8 mouse cellular contexts compared by ENCODE assay signal in genomic region chr3:31061103-31061785, GRCm38 (mm10). TPM values are rescaled to one million over a fixed set of nuclear protein-coding genes. Genes with fewer than 3 reads are reported as not detected.
DNase-seq lines count a peak whose midpoint lies in the region; ATAC-seq and TF ChIP-seq lines count a peak whose summit lies in the region.

No protein-coding gene starts in this region.

- no peak overlapping the region for H3K4me2 ChIP-seq in kidney, postnatal 0 days (ENCODE audit: low read length)

- no peak for ATAC-seq in kidney, postnatal 0 days (replicated peaks; ENCODE audit: low FRiP score, low read depth)
- ATAC-seq in inflammation-experienced regulatory T-cells, adult 6 months: peak; percentile 84

- WGBS in kidney, postnatal 0 days: 54% methylated on average over 20 of the region's 20 CpGs

- TF ChIP-seq CTCF in kidney, postnatal 0 days (IDR thresholded peaks at IDR 0.05; ENCODE audit: low read depth): 0 out of 2 replicates have a peak, but pooled peaks have one; percentile 0
- TF ChIP-seq CTCF in layer of hippocampus, adult 2 months (conservative IDR thresholded peaks at IDR 0.05): no peak

- H3K27me3 ChIP-seq in kidney, postnatal 0 days (ENCODE audit: insufficient read depth, low read length): no peaks in the 10 kb centered on the region

- H3K9ac ChIP-seq in kidney, postnatal 0 days (ENCODE audit: low read depth, low read length): no peak overlapping the region

- H3K4me1 ChIP-seq in kidney, postnatal 0 days (replicated peaks; ENCODE audit: insufficient read depth, low read length): no peaks in the 10 kb centered on the region

- H3K4me3 ChIP-seq in kidney, postnatal 0 days (replicated peaks; ENCODE audit: low read depth, low read length): no peak overlapping the region
- H3K4me3 ChIP-seq in layer of hippocampus, adult 2 months: no peak overlapping the region

- peak overlapping the region; percentile 21; the same call in 1 of the 2 replicates for H3K27ac ChIP-seq in kidney, postnatal 0 days
- no peak overlapping the region for H3K27ac ChIP-seq in layer of hippocampus, adult 2 months

- H3K9me3 ChIP-seq in kidney, postnatal 0 days (replicated peaks; ENCODE audit: low read length): no peaks in the 10 kb centered on the region

- DNase-seq in kidney, postnatal 0 days (ENCODE audit: low spot score): peak; percentile 44
- DNase-seq in kidney, postnatal 25 days: no peak
- peak; percentile 69 for DNase-seq in Muller cell, postnatal 12 days (ENCODE audit: inconsistent ontology term)
- peak; percentile 82 to 83 for DNase-seq in natural killer cell, adult 2 months (ENCODE audit: low spot score in 2 of 2)
- DNase-seq in testis, postnatal 10 days (ENCODE audit: low spot score): no peak
- no peak for DNase-seq in layer of hippocampus, adult 2 months (ENCODE audit: low spot score in 2 of 2)
- DNase-seq in kidney, adult 8-10 months: no peak

- H3K36me3 ChIP-seq in kidney, postnatal 0 days (ENCODE audit: insufficient read depth, low read length): no peaks in the 10 kb centered on the region

RNA-seq across cellular contexts. Expression of gene Skil, which starts 33.6 kb away (rescaled TPM):
- 20.7 and 21.2 TPM in 2 replicates for polyA plus RNA-seq in kidney, postnatal 0 days (2015; fragmentation: Nextera tagmentation; extraction: Ambion mirVana)
- polyA plus RNA-seq in inflammation-experienced regulatory T-cells, adult 6 months (2017; shearing (Covaris generic)): 10 to 100 TPM; 29.8 to 63.7 (median 62.7) TPM
- total RNA-seq in layer of hippocampus, adult 2 months (2021): 10 to 100 TPM; 64.9 to 68.3 TPM

Comparison
In these comparisons a context has a peak if more than half of its experiments do, and no peak if none do; other contexts are left out.
1. DNase-seq: peak in kidney, postnatal 0 days (single experiment), Muller cell, postnatal 12 days (single experiment) and natural killer cell, adult 2 months (2 of 2); none in kidney, postnatal 25 days (0 of 2), testis, postnatal 10 days (single experiment), layer of hippocampus, adult 2 months (0 of 2) and kidney, adult 8-10 months (0 of 2).